Mouse (Mus musculus) heart, postnatal 0 days (tissue): ENCODE measurements around the gene Fam50a. TPM values are rescaled to one million over a fixed set of nuclear protein-coding genes. Genes with fewer than 3 reads are reported as not detected.

Experiments
- ATAC-seq: fragments of 200-750 bp; cut with Nextera tagmentation; 2 replicates; pipeline ENCODE4 v1.8.0; 2017; ENCODE audit warnings: low read depth, moderate number of reproducible peaks, moderate library complexity; ENCODE audit not compliant: insufficient read depth
- DNase-seq: peaks from one replicate; pipeline ENCODE4 v3.0.0-alpha.2; 2016; ENCODE audit warnings: low spot score
- H3K27ac ChIP-seq: fragments of 300-500 bp; sonication (generic); 2 replicates; pipeline ENCODE4 v1.5.1; 2014; ENCODE audit warnings: low read depth, mild to moderate bottlenecking
- H3K27me3 ChIP-seq: fragments of 300-500 bp; sonication (generic); 2 replicates; pipeline ENCODE4 v1.6.1; 2014; ENCODE audit warnings: low read length, mixed read lengths; ENCODE audit not compliant: control insufficient read depth, insufficient read depth
- H3K36me3 ChIP-seq: fragments of 300-500 bp; sonication (generic); replicated peaks from 2 replicates; pipeline ENCODE4 v1.6.1; 2014; ENCODE audit warnings: low read length, mixed read lengths; ENCODE audit not compliant: control insufficient read depth, insufficient read depth
- H3K4me1 ChIP-seq: fragments of 300-500 bp; sonication (generic); 2 replicates; pipeline ENCODE4 v1.6.1; 2014; ENCODE audit warnings: antibody characterized with exemption; ENCODE audit not compliant: control insufficient read depth, insufficient read depth
- H3K4me2 ChIP-seq: fragments of 300-500 bp; sonication (generic); 2 replicates; pipeline ENCODE4 v1.6.1; 2014; ENCODE audit warnings: low read depth, mild to moderate bottlenecking, low read length, moderate library complexity
- H3K4me3 ChIP-seq: fragments of 300-500 bp; sonication (generic); 2 replicates; pipeline ENCODE4 v1.5.1; 2014; ENCODE audit warnings: low read depth, low read length
- H3K9ac ChIP-seq: fragments of 300-500 bp; sonication (generic); replicated peaks from 2 replicates; pipeline ENCODE4 v1.6.1; 2014; ENCODE audit warnings: low read depth, low read length, mixed read lengths
- H3K9me3 ChIP-seq: fragments of 300-500 bp; sonication (generic); replicated peaks from 2 replicates; pipeline ENCODE4 v1.6.1; 2016; ENCODE audit warnings: low read length; ENCODE audit not compliant: control insufficient read depth
- CTCF ChIP-seq: IDR thresholded peaks from 2 replicates; pipeline ENCODE4 v1.5.1; 2016; ENCODE audit warnings: antibody characterized with exemption, control low read depth, low read depth
- EP300 ChIP-seq: IDR thresholded peaks from 2 replicates; pipeline ENCODE4 v1.6.1; 2016; ENCODE audit warnings: antibody characterized with exemption, low read depth
- WGBS: fragments of 180-500 bp; shearing (Covaris S2); extraction: QIAGEN DNeasy Blood & Tissue Kit; methylation state at CpG from one replicate; pipeline ENCODE4 v1.1.7; 2014; 5-methylcytosine and 5-hydroxymethylcytosine counted together
- polyA plus RNA-seq: library from polyadenylated mRNA; unstranded; fragments of >200 nt; fragmentation: Nextera tagmentation; extraction: Ambion mirVana; gene quantifications from 2 replicates; pipeline ENCODE4 v1.2.1, GENCODE M21; 2015
- total RNA-seq: library from RNA; depleted of rRNA; stranded (reverse); fragments of >200 nt; gene quantifications from 2 replicates; pipeline ENCODE4 v1.2.3, GENCODE M21; 2014; ENCODE audit warnings: low replicate concordance

Gene Fam50a
- total and polyA plus RNA-seq, 2 experiments from 2014 or later = 2.4 to 41.3 TPM

GRCm38 (mm10) chrX:74282395-74283091 lies 30.3 kb upstream of the Fam50a start:
- Histone ChIP-seq H3K27me3 (no peaks in the 10 kb centered on the region), H3K4me3 (peak overlapping the region; percentile 66), H3K4me2 (peak overlapping the region; percentile 69), H3K36me3 (no peaks in the 10 kb centered on the region), H3K4me1 (0 out of 2 replicates have a peak, but pooled peaks cover 3% of the 10 kb centered on the region), H3K9me3 (no peaks in the 10 kb centered on the region), H3K9ac (peak overlapping the region; percentile 70), H3K27ac (peak overlapping the region; percentile 95)
- TF ChIP-seq CTCF (no peak), EP300 (no peak; the same call in 1 of the 2 replicates)
- DNase-seq (peak; percentile 81), ATAC-seq (peak; percentile 75)
- 15% methylated on average over 39 of the region's 39 CpGs for WGBS

DNA sequence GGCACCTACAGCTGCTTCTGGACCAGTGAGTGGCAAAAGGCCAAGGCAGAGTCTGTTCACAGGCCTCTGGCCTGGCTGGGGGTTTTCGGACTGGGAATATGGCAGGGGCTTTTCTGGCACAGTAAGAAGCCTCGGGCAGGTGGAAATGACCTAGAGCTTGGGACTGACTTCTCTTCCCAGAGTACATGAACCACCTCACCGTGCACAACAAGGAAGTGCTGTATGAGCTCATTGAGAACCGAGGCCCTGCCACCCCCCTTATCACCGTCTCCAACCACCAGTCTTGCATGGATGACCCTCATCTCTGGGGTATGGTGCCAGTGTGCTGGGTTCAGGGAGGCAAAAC lies 29.8 kb upstream of the Fam50a start:
- peak overlapping the region; percentile 69 for H3K4me2 ChIP-seq
- no peaks in the 10 kb centered on the region for H3K9me3 ChIP-seq
- no peaks in the 10 kb centered on the region for H3K27me3 ChIP-seq
- ATAC-seq (0 out of 2 replicates have a peak, but pooled peaks have one; percentile 5), DNase-seq (no peak)
- 17% methylated on average over 5 of the region's 5 CpGs for WGBS
- TF ChIP-seq EP300 = no peak; the same call in 1 of the 2 replicates
- no peak for TF ChIP-seq CTCF
- 0 out of 2 replicates have a peak, but pooled peaks cover 3% of the 10 kb centered on the region for H3K4me1 ChIP-seq
- H3K4me3 ChIP-seq = peak overlapping the region; percentile 66
- peak overlapping the region; percentile 95 for H3K27ac ChIP-seq
- no peaks in the 10 kb centered on the region for H3K36me3 ChIP-seq
- peak overlapping the region; percentile 70 for H3K9ac ChIP-seq

DNA sequence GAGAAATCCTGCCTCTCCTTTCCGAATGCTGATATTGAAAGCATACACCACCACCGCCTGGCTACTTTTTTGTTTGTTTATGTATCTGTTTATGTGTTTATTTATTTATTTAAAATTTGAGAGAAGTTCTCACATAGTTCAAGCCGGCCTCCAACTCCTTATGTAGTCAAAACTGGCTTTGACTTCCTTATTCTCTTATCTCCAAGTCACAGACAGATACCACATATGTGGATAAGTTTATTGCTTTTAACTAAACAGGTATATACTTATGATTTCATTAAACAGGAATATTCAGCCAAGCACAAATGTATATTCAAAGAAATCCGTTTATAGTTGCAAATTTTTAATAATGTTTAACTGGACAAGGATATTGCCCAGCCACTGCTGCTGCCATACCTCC lies 19.4 kb upstream of the Fam50a start:
- no peak overlapping the region for H3K4me2 ChIP-seq
- H3K36me3 ChIP-seq = no peaks in the 10 kb centered on the region
- H3K9me3 ChIP-seq = no peaks in the 10 kb centered on the region
- 66% methylated on average over 4 of the region's 4 CpGs for WGBS
- TF ChIP-seq EP300 (no peak), CTCF (no peak)
- no peak overlapping the region for H3K9ac ChIP-seq
- H3K4me1 ChIP-seq = no peaks in the 10 kb centered on the region
- no peaks in the 10 kb centered on the region for H3K27me3 ChIP-seq
- ATAC-seq (no peak), DNase-seq (no peak)
- no peak overlapping the region for H3K4me3 ChIP-seq
- no peak overlapping the region for H3K27ac ChIP-seq

GRCm38 (mm10) chrX:74296538-74297448 lies 16.0 kb upstream of the Fam50a start, which contains the start of gene Atp6ap1:
TSS of gene Atp6ap1 (plus strand) at chrX:74297097.
- no peaks in the 10 kb centered on the region for H3K9me3 ChIP-seq
- H3K27ac ChIP-seq = peak within 1 kb of the TSS; percentile 75
- peak; percentile 98 for ATAC-seq
- peak within 1 kb of the TSS; percentile 70 for H3K4me3 ChIP-seq
- peaks cover 16% of the 10 kb centered on the region for H3K36me3 ChIP-seq
- WGBS = 9% methylated on average over 37 of the region's 37 CpGs
- peak; percentile 85 for DNase-seq
- H3K4me2 ChIP-seq = peak within 1 kb of the TSS; percentile 69
- H3K27me3 ChIP-seq = no peaks in the 10 kb centered on the region
- peak within 1 kb of the TSS; percentile 72 for H3K9ac ChIP-seq
- no peak for TF ChIP-seq EP300
- TF ChIP-seq CTCF = no peak
- H3K4me1 ChIP-seq = no peaks in the 10 kb centered on the region

DNA sequence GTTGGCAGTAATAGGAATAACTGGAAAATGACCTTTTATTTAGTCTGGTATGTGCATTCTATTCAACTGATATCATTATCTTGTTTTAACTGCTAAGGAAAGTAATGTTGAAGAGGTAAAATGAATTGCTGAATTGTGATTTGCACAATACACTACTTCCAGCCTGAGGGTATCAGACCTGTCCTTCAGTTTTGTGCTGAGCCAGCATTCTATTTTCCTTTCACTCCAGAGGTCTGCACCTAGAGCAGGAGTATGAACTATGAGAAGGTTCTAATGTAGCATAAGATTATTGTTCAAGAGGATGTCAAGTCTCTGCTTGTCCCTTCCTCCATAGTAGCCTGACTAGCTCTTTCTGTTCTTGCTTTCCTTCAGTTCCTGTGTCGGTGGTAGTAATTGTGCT lies 14.5 kb upstream of the Fam50a start:
- Histone ChIP-seq H3K36me3 (peaks cover 26% of the 10 kb centered on the region), H3K9me3 (no peaks in the 10 kb centered on the region), H3K4me3 (no peak overlapping the region), H3K27ac (no peak overlapping the region), H3K9ac (no peak overlapping the region), H3K4me2 (no peak overlapping the region), H3K4me1 (no peaks in the 10 kb centered on the region), H3K27me3 (no peaks in the 10 kb centered on the region)
- TF ChIP-seq CTCF (no peak), EP300 (no peak)
- ATAC-seq (no peak), DNase-seq (no peak)
- 78% methylated on average over 1 of the region's 1 CpGs for WGBS
